Mouse (Mus musculus) embryonic facial prominence, embryonic 14.5 days (tissue): ENCODE measurements at regions not wholly inside any gene's neighbourhood (a gene's known extent, or its start where the extent isn't known, plus 50 kb on each side); places are given as distances from the start of the nearest gene placed in this dataset.

Experiments
- ATAC-seq: fragments of 200-750 bp; cut with Nextera tagmentation; 2 replicates; pipeline ENCODE4 v1.8.0; 2017; ENCODE audit warnings: low read depth, moderate number of reproducible peaks, moderate TSS enrichment
- DNase-seq: peaks from one replicate; pipeline ENCODE4 v3.0.0-alpha.2; 2015; ENCODE audit warnings: low spot score
- H3K27ac ChIP-seq: fragments of 300-500 bp; sonication (generic); replicated peaks from 2 replicates; pipeline ENCODE4 v1.5.1; 2014; ENCODE audit warnings: low read depth, mild to moderate bottlenecking, low read length, moderate library complexity
- H3K27me3 ChIP-seq: fragments of 300-500 bp; sonication (generic); replicated peaks from 2 replicates; pipeline ENCODE4 v1.6.1; 2014; ENCODE audit warnings: low read length; ENCODE audit not compliant: control insufficient read depth, insufficient read depth
- H3K36me3 ChIP-seq: fragments of 300-500 bp; sonication (generic); 2 replicates; pipeline ENCODE4 v1.6.1; 2014; ENCODE audit warnings: low read length, mixed read lengths; ENCODE audit not compliant: control insufficient read depth, insufficient read depth
- H3K4me1 ChIP-seq: fragments of 300-500 bp; sonication (generic); 2 replicates; pipeline ENCODE4 v1.6.1; 2014; ENCODE audit warnings: antibody characterized with exemption, low read length; ENCODE audit not compliant: control insufficient read depth, insufficient read depth
- H3K4me2 ChIP-seq: fragments of 300-500 bp; sonication (generic); 2 replicates; pipeline ENCODE4 v1.6.1; 2014; ENCODE audit warnings: low read depth, mild to moderate bottlenecking, low read length, moderate library complexity, mixed read lengths
- H3K4me3 ChIP-seq: fragments of 300-500 bp; sonication (generic); 2 replicates; pipeline ENCODE4 v1.5.1; 2014; ENCODE audit warnings: low read depth, mild to moderate bottlenecking, low read length
- H3K9ac ChIP-seq: fragments of 300-500 bp; sonication (generic); 2 replicates; pipeline ENCODE4 v1.6.1; 2014; ENCODE audit warnings: low read depth, mild to moderate bottlenecking, low read length, moderate library complexity, mixed read lengths
- H3K9me3 ChIP-seq: fragments of 300-500 bp; sonication (generic); 2 replicates; pipeline ENCODE4 v1.6.1; 2016; ENCODE audit warnings: low read length; ENCODE audit not compliant: control insufficient read depth

DNA sequence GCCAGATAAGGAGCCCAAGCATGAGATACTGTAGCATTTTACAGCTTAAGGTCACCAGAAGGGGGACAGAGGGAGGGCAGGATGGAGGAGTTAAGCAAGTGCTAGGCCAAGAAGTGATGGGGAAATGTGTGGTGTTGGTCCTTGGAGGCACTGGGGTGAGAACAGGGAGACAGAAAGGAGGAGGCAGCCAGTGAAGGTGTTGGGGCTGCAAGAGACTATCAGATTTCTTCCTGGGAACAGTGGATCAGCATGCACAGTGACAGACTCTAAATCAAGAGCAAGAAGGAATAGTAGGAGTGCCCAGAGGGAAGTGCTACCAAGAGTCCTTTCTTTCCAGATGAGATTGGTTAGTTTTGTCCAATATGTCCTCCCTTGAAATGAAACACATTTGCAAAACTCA is 63.8 kb upstream of the Nt5c1b start:
- DNase-seq (no peak), ATAC-seq (no peak)
- Histone ChIP-seq H3K9me3 (no peaks in the 10 kb centered on the region), H3K27me3 (no peaks in the 10 kb centered on the region), H3K4me1 (no peaks in the 10 kb centered on the region), H3K4me2 (no peak overlapping the region), H3K27ac (no peak overlapping the region), H3K4me3 (no peak overlapping the region), H3K9ac (no peak overlapping the region), H3K36me3 (no peaks in the 10 kb centered on the region)
